Mouse (Mus musculus): Measurements from ENCODE around the gene Ttc27.

GRCm38 (mm10) chr17:74715128-74715527, 2.4 kb upstream of the Ttc27 start:
- TF ChIP-seq CTCF (IDR thresholded peaks at IDR 0.05; ENCODE audit: low read depth) = no peak
- no peak for TF ChIP-seq EP300 (IDR thresholded peaks at IDR 0.05; ENCODE audit: low read depth)

Measured in liver, embryonic 14.5 days (tissue).